Comparison of ENCODE assay signal across 11 mouse cellular contexts in genomic region chr17:57327615-57328014, GRCm38 (mm10). TPM values are rescaled to one million over a fixed set of nuclear protein-coding genes. Genes with fewer than 3 reads are reported as not detected.
DNase-seq lines count a peak whose midpoint lies in the region; ATAC-seq and TF ChIP-seq lines count a peak whose summit lies in the region.
"Had no signal": no experiment of that assay in that cellular context is flagged by ENCODE, and none has a peak within 500 bp of the region (broad histone marks: within the 10 kb centered on the region; RNA-seq: fewer than 3 reads in every experiment).

No protein-coding gene starts in this region.

- no peak overlapping the region for H3K4me3 ChIP-seq in intestine, embryonic 14.5 days (ENCODE audit: low read depth, low read length)
- H3K4me3 ChIP-seq in intestine, postnatal 0 days (ENCODE audit: low read depth, low read length) = no peak overlapping the region
- H3K4me3 ChIP-seq in embryonic facial prominence, embryonic 10.5 days = no peak overlapping the region
- H3K4me3 ChIP-seq: limb, embryonic 12.5 days; stomach, embryonic 15.5 days had no signal

- TF ChIP-seq CTCF in intestine, postnatal 0 days (IDR thresholded peaks at IDR 0.05; ENCODE audit: low read depth) = no peak

- H3K9ac ChIP-seq in intestine, embryonic 14.5 days (ENCODE audit: low read length) = no peak overlapping the region
- H3K9ac ChIP-seq in intestine, postnatal 0 days (ENCODE audit: low read depth, low read length) = no peak overlapping the region
- H3K9ac ChIP-seq: limb, embryonic 12.5 days; stomach, embryonic 15.5 days had no signal

- WGBS in intestine, embryonic 14.5 days = 38% methylated on average over 8 of the region's 8 CpGs
- WGBS in intestine, postnatal 0 days = 50% methylated on average over 8 of the region's 8 CpGs
- 84% methylated on average over 8 of the region's 8 CpGs for WGBS in embryonic facial prominence, embryonic 10.5 days

- H3K4me2 ChIP-seq in intestine, embryonic 14.5 days (ENCODE audit: low read length) = no peak overlapping the region
- H3K4me2 ChIP-seq in intestine, postnatal 0 days (replicated peaks; ENCODE audit: low read depth) = no peak overlapping the region
- H3K4me2 ChIP-seq: limb, embryonic 12.5 days; stomach, embryonic 15.5 days had no signal

- DNase-seq in intestine, embryonic 14.5 days (ENCODE audit: low spot score) = peak; percentile 61
- DNase-seq in retina, postnatal 1 day = peak; percentile 34
- DNase-seq in retina, embryonic 14.5 days (ENCODE audit: low spot score) = no peak
- DNase-seq in adrenal gland, postnatal 36 days = peak; percentile 89 to 92
- DNase-seq in ovary, postnatal 36 days (ENCODE audit: low spot score) = peak; percentile 52
- no peak for DNase-seq in embryonic facial prominence, embryonic 10.5 days (ENCODE audit: low spot score)
- DNase-seq: lung, postnatal 14 days; right cerebral cortex, postnatal 14 days had no signal

- peaks cover 8% of the 10 kb centered on the region for H3K4me1 ChIP-seq in intestine, embryonic 14.5 days (replicated peaks; ENCODE audit: control insufficient read depth, insufficient read depth, low read length)
- H3K4me1 ChIP-seq in intestine, postnatal 0 days (replicated peaks; ENCODE audit: control insufficient read depth, insufficient read depth, low read length) = no peaks in the 10 kb centered on the region
- H3K4me1 ChIP-seq in embryonic facial prominence, embryonic 10.5 days = no peaks in the 10 kb centered on the region
- H3K4me1 ChIP-seq: limb, embryonic 12.5 days had no signal

- peak; percentile 57; the same call in 1 of the 2 replicates for ATAC-seq in intestine, embryonic 14.5 days (replicated peaks; ENCODE audit: low FRiP score, low TSS enrichment, low read depth)
- ATAC-seq in intestine, postnatal 0 days = no peak

- H3K9me3 ChIP-seq in intestine, embryonic 14.5 days (ENCODE audit: control insufficient read depth, low read length) = no peaks in the 10 kb centered on the region
- no peaks in the 10 kb centered on the region for H3K9me3 ChIP-seq in intestine, postnatal 0 days (ENCODE audit: control insufficient read depth)
- H3K9me3 ChIP-seq in embryonic facial prominence, embryonic 10.5 days = no peaks in the 10 kb centered on the region
- H3K9me3 ChIP-seq: limb, embryonic 12.5 days; stomach, embryonic 15.5 days had no signal

- H3K27ac ChIP-seq in intestine, embryonic 14.5 days (ENCODE audit: low read depth) = no peak overlapping the region
- no peak overlapping the region for H3K27ac ChIP-seq in intestine, postnatal 0 days (ENCODE audit: low read depth, low read length)
- no peak overlapping the region for H3K27ac ChIP-seq in embryonic facial prominence, embryonic 10.5 days (replicated peaks)
- H3K27ac ChIP-seq: limb, embryonic 12.5 days; stomach, embryonic 15.5 days had no signal

- no peaks in the 10 kb centered on the region for H3K27me3 ChIP-seq in intestine, embryonic 14.5 days (replicated peaks; ENCODE audit: control insufficient read depth, insufficient read depth, low read length)
- H3K27me3 ChIP-seq in intestine, postnatal 0 days (replicated peaks; ENCODE audit: control insufficient read depth, insufficient read depth, low read length) = no peaks in the 10 kb centered on the region
- no peaks in the 10 kb centered on the region for H3K27me3 ChIP-seq in embryonic facial prominence, embryonic 10.5 days (replicated peaks; ENCODE audit: low read depth, poor library complexity, severe bottlenecking)
- H3K27me3 ChIP-seq: limb, embryonic 12.5 days; stomach, embryonic 15.5 days had no signal

- H3K36me3 ChIP-seq in intestine, embryonic 14.5 days (ENCODE audit: control insufficient read depth, insufficient read depth, low read length) = no peaks in the 10 kb centered on the region
- H3K36me3 ChIP-seq in intestine, postnatal 0 days (ENCODE audit: control insufficient read depth, insufficient read depth) = no peaks in the 10 kb centered on the region
- H3K36me3 ChIP-seq in embryonic facial prominence, embryonic 10.5 days (replicated peaks) = no peaks in the 10 kb centered on the region
- H3K36me3 ChIP-seq: limb, embryonic 12.5 days; stomach, embryonic 15.5 days had no signal

RNA-seq across cellular contexts. Expression of gene Adgre1, which starts 30.9 kb away (rescaled TPM):
- polyA plus RNA-seq in intestine, embryonic 14.5 days (2014; fragmentation: Nextera tagmentation; extraction: Ambion mirVana) = 5.1 and 6.2 TPM in 2 replicates
- polyA plus RNA-seq in intestine, postnatal 0 days (2015; fragmentation: Nextera tagmentation; extraction: Ambion mirVana) = 2.6 and 3.1 TPM in 2 replicates
- 10 to 100 TPM in 1 of 2 experiments, 1 to 10 TPM in 1; 5.1 to 11.0 TPM for total RNA-seq in adrenal gland, postnatal 36 days (2021)
- 1.4 and 1.9 TPM in 2 replicates for polyA plus RNA-seq in embryonic facial prominence, embryonic 10.5 days (2016; fragmentation: Nextera tagmentation; extraction: Ambion mirVana)

RNA-seq across cellular contexts. Expression of gene Vav1, which starts 48.7 kb away (rescaled TPM):
- 2.1 and 3.8 TPM in 2 replicates for polyA plus RNA-seq in intestine, embryonic 14.5 days (2014; fragmentation: Nextera tagmentation; extraction: Ambion mirVana)
- 1.1 and 1.5 TPM in 2 replicates for polyA plus RNA-seq in intestine, postnatal 0 days (2015; fragmentation: Nextera tagmentation; extraction: Ambion mirVana)
- total RNA-seq in adrenal gland, postnatal 36 days (2021) = 1 to 10 TPM; 2.2 to 2.9 TPM
- 1.4 and 1.6 TPM in 2 replicates for polyA plus RNA-seq in embryonic facial prominence, embryonic 10.5 days (2016; fragmentation: Nextera tagmentation; extraction: Ambion mirVana)

Comparison
In these comparisons a context has a peak if more than half of its experiments do, and no peak if none do; other contexts are left out.
1. DNase-seq: peak in intestine, embryonic 14.5 days (single experiment), retina, postnatal 1 day (single experiment), adrenal gland, postnatal 36 days (2 of 2) and ovary, postnatal 36 days (single experiment); none in retina, embryonic 14.5 days (single experiment) and embryonic facial prominence, embryonic 10.5 days (single experiment).